ENCODE assay signal across 11 mouse cellular contexts in genomic region chr1:76637268-76638009, GRCm38 (mm10).
DNase-seq lines count a peak whose midpoint lies in the region; ATAC-seq and TF ChIP-seq lines count a peak whose summit lies in the region.
"Had no signal": no experiment of that assay in that cellular context is flagged by ENCODE, and none has a peak within 500 bp of the region (broad histone marks: within the 10 kb centered on the region; RNA-seq: fewer than 3 reads in every experiment).

No protein-coding gene starts in this region.

- WGBS in forebrain, postnatal 0 days, result 10% methylated on average over 19 of the region's 19 CpGs

- H3K27me3 ChIP-seq in testis, adult 2 months (ENCODE audit: control insufficient read depth, insufficient read depth, low read length), result no peaks in the 10 kb centered on the region
- H3K27me3 ChIP-seq in forebrain, postnatal 0 days (ENCODE audit: insufficient read depth, low read length), result no peaks in the 10 kb centered on the region

- H3K4me2 ChIP-seq in forebrain, postnatal 0 days (ENCODE audit: low read depth), result peak overlapping the region; percentile 48

- ATAC-seq in forebrain, postnatal 0 days, result peak; percentile 72
- ATAC-seq in activated CD4-positive, CD25-positive, alpha-beta regulatory T cell, adult 4 months, result no peak

- no peak for TF ChIP-seq CTCF in testis, adult 2 months (IDR thresholded peaks at IDR 0.05; ENCODE audit: control insufficient read depth, insufficient read depth, insufficient replicate concordance, low read depth, low read length)
- no peak for TF ChIP-seq CTCF in forebrain, postnatal 0 days (IDR thresholded peaks at IDR 0.05; ENCODE audit: low read depth)
- no peak for TF ChIP-seq CTCF in gastrocnemius, adult 2 months (IDR thresholded peaks at IDR 0.05)

- H3K9ac ChIP-seq in forebrain, postnatal 0 days, result peak overlapping the region; percentile 37; the same call in 1 of the 2 replicates
- H3K9ac ChIP-seq: liver, embryonic 14.5 days had no signal

- no peak for DNase-seq in testis, postnatal 14 days (ENCODE audit: low spot score)
- DNase-seq in forebrain, postnatal 0 days, result peak; percentile 67
- DNase-seq in left cerebral cortex, postnatal 4 days, result peak; percentile 1
- no peak for DNase-seq in lung, postnatal 10 days
- DNase-seq in gastrocnemius, adult 2 months, result no peak
- DNase-seq in urinary bladder, postnatal 10 days (ENCODE audit: low spot score), result no peak
- DNase-seq: cerebellum, postnatal 14 days; thymus, postnatal 4 days had no signal

- no peak for TF ChIP-seq POLR2A in testis, adult 2 months (IDR thresholded peaks at IDR 0.05; ENCODE audit: control insufficient read depth, low read depth, low read length)

- no peaks in the 10 kb centered on the region for H3K4me1 ChIP-seq in testis, adult 2 months (ENCODE audit: control insufficient read depth, insufficient read depth, low read length)
- H3K4me1 ChIP-seq in forebrain, postnatal 0 days (ENCODE audit: insufficient read depth), result peaks cover 7% of the 10 kb centered on the region

- no peaks in the 10 kb centered on the region for H3K9me3 ChIP-seq in forebrain, postnatal 0 days (ENCODE audit: low read length)

- H3K36me3 ChIP-seq in testis, adult 2 months (ENCODE audit: control insufficient read depth, insufficient read depth, low read length), result no peaks in the 10 kb centered on the region
- H3K36me3 ChIP-seq in forebrain, postnatal 0 days (ENCODE audit: insufficient read depth), result no peaks in the 10 kb centered on the region

- no peak overlapping the region for H3K27ac ChIP-seq in testis, adult 2 months (ENCODE audit: control insufficient read depth, insufficient read depth, low read depth, low read length)
- no peak overlapping the region for H3K27ac ChIP-seq in forebrain, postnatal 0 days (ENCODE audit: low read depth, low read length)
- H3K27ac ChIP-seq in gastrocnemius, adult 2 months, result no peak overlapping the region
- H3K27ac ChIP-seq: liver, embryonic 14.5 days had no signal

- intact Hi-C loops in left cerebral cortex, postnatal 4 days (cut with DNase I), result loop anchor here (10.0 kb wide), 1 partner anchor 877 kb away; the partner anchor contains the start of gene Epha4
- intact Hi-C loops in gastrocnemius, adult 2 months (cut with DNase I), result no loop called here

- H3K4me3 ChIP-seq in testis, adult 2 months (ENCODE audit: control insufficient read depth, low read depth, low read length), result peak overlapping the region; percentile 49
- H3K4me3 ChIP-seq in forebrain, postnatal 0 days (ENCODE audit: low read depth, low read length), result peak overlapping the region; percentile 20
- no peak overlapping the region for H3K4me3 ChIP-seq in gastrocnemius, adult 2 months

Comparison
In these comparisons a context has a peak if more than half of its experiments do, and no peak if none do; other contexts are left out.
1. DNase-seq: peak in forebrain, postnatal 0 days (single experiment) and left cerebral cortex, postnatal 4 days (single experiment); none in testis, postnatal 14 days (single experiment), lung, postnatal 10 days (single experiment), gastrocnemius, adult 2 months (single experiment) and urinary bladder, postnatal 10 days (single experiment).